In genomic region chr7:102208806-102209363, GRCm38 (mm10) we compare ENCODE assay signal across 9 mouse cellular contexts. TPM values are rescaled to one million over a fixed set of nuclear protein-coding genes. Genes with fewer than 3 reads are reported as not detected.
DNase-seq lines count a peak whose midpoint lies in the region; ATAC-seq and TF ChIP-seq lines count a peak whose summit lies in the region.
"Had no signal": no experiment of that assay in that cellular context is flagged by ENCODE, and none has a peak within 500 bp of the region (broad histone marks: within the 10 kb centered on the region; RNA-seq: fewer than 3 reads in every experiment).

No protein-coding gene starts in this region.

- WGBS in heart, embryonic 10.5 days, result 42% methylated on average over 4 of the region's 4 CpGs
- 58% methylated on average over 4 of the region's 4 CpGs for WGBS in forebrain, postnatal 0 days
- 39% methylated on average over 4 of the region's 4 CpGs for WGBS in liver, embryonic 16.5 days (ENCODE audit: insufficient replicate concordance)

- H3K27ac ChIP-seq in heart, embryonic 10.5 days, result peak overlapping the region; percentile 98
- H3K27ac ChIP-seq in forebrain, postnatal 0 days (ENCODE audit: low read depth, low read length), result no peak overlapping the region
- no peak overlapping the region; the same call in 1 of the 2 replicates for H3K27ac ChIP-seq in liver, embryonic 16.5 days (ENCODE audit: low read length)

- peaks cover 14% of the 10 kb centered on the region for H3K4me1 ChIP-seq in heart, embryonic 10.5 days
- peaks cover 61% of the 10 kb centered on the region for H3K4me1 ChIP-seq in E14TG2a.4 (replicated peaks; ENCODE audit: low read depth, low read length)
- no peaks in the 10 kb centered on the region for H3K4me1 ChIP-seq in forebrain, postnatal 0 days (ENCODE audit: insufficient read depth)
- H3K4me1 ChIP-seq in liver, embryonic 16.5 days (ENCODE audit: control insufficient read depth, low read depth, low read length), result peaks cover 22% of the 10 kb centered on the region

- H3K9ac ChIP-seq in forebrain, postnatal 0 days, result peak overlapping the region; percentile 84
- peak overlapping the region; percentile 89 for H3K9ac ChIP-seq in liver, embryonic 16.5 days (ENCODE audit: low read depth, low read length)

- H3K9me3 ChIP-seq in heart, embryonic 10.5 days, result no peaks in the 10 kb centered on the region
- H3K9me3 ChIP-seq in E14TG2a.4 (ENCODE audit: low read length), result no peaks in the 10 kb centered on the region
- no peaks in the 10 kb centered on the region for H3K9me3 ChIP-seq in forebrain, postnatal 0 days (ENCODE audit: low read length)
- H3K9me3 ChIP-seq in liver, embryonic 16.5 days (replicated peaks; ENCODE audit: control insufficient read depth, low read length), result no peaks in the 10 kb centered on the region

- peak overlapping the region; percentile 79 for H3K4me3 ChIP-seq in heart, embryonic 10.5 days
- peak overlapping the region; percentile 93 for H3K4me3 ChIP-seq in E14TG2a.4 (replicated peaks; ENCODE audit: low read length)
- H3K4me3 ChIP-seq in forebrain, postnatal 0 days (ENCODE audit: low read depth, low read length), result peak overlapping the region; percentile 81
- peak overlapping the region; percentile 76 for H3K4me3 ChIP-seq in liver, embryonic 16.5 days (ENCODE audit: low read depth, low read length)

- intact Hi-C loops in left cerebral cortex, postnatal 14 days (cut with DNase I), result no loop called here

- peaks cover 7% of the 10 kb centered on the region; the same call in 1 of the 2 replicates for H3K36me3 ChIP-seq in heart, embryonic 10.5 days
- peaks cover 32% of the 10 kb centered on the region for H3K36me3 ChIP-seq in E14TG2a.4 (ENCODE audit: insufficient read depth, low read length)
- no peaks in the 10 kb centered on the region for H3K36me3 ChIP-seq in forebrain, postnatal 0 days (ENCODE audit: insufficient read depth)
- H3K36me3 ChIP-seq in liver, embryonic 16.5 days (ENCODE audit: control insufficient read depth, insufficient read depth), result no peaks in the 10 kb centered on the region

- no peaks in the 10 kb centered on the region for H3K27me3 ChIP-seq in heart, embryonic 10.5 days (ENCODE audit: insufficient read depth, poor library complexity, severe bottlenecking)
- no peaks in the 10 kb centered on the region for H3K27me3 ChIP-seq in E14TG2a.4 (ENCODE audit: insufficient read depth, low read length)
- H3K27me3 ChIP-seq in forebrain, postnatal 0 days (ENCODE audit: insufficient read depth, low read length), result no peaks in the 10 kb centered on the region
- no peaks in the 10 kb centered on the region for H3K27me3 ChIP-seq in liver, embryonic 16.5 days (ENCODE audit: control insufficient read depth, insufficient read depth, low read depth, low read length)

- ATAC-seq in forebrain, postnatal 0 days, result no peak
- ATAC-seq in liver, embryonic 16.5 days (ENCODE audit: low read depth), result no peak

- no peak for DNase-seq in heart, embryonic 10.5 days (ENCODE audit: low spot score)
- DNase-seq in heart, adult 9 months (ENCODE audit: low spot score in 2 of 2), result no peak
- DNase-seq in forebrain, postnatal 0 days, result no peak
- no peak for DNase-seq in left cerebral cortex, postnatal 14 days (ENCODE audit: low spot score in 2 of 2)
- DNase-seq in retina, embryonic 14.5 days (ENCODE audit: low spot score), result no peak
- no peak for DNase-seq in B cell, adult 2 months
- DNase-seq: cerebellum, postnatal 36 days had no signal

- no peak for TF ChIP-seq CTCF in E14TG2a.4 (conservative IDR thresholded peaks at IDR 0.05; ENCODE audit: low read length)
- no peak for TF ChIP-seq CTCF in forebrain, postnatal 0 days (IDR thresholded peaks at IDR 0.05; ENCODE audit: low read depth)

- peak overlapping the region; percentile 64 for H3K4me2 ChIP-seq in forebrain, postnatal 0 days (ENCODE audit: low read depth)
- H3K4me2 ChIP-seq in liver, embryonic 16.5 days (ENCODE audit: low read depth, low read length), result peak overlapping the region; percentile 83

RNA-seq across cellular contexts. Expression of gene Nup98, which starts 1.1 kb away (rescaled TPM):
- polyA plus RNA-seq in heart, embryonic 10.5 days (2016; fragmentation: Nextera tagmentation; extraction: Ambion mirVana), result 36.6 and 36.7 TPM in 2 replicates
- 30.7 and 40.9 TPM in 2 replicates for total RNA-seq in forebrain, postnatal 0 days (2014; rRNA removed)
- 6.2 and 9.5 TPM in 2 replicates for polyA plus RNA-seq in forebrain, postnatal 0 days (2015; fragmentation: Nextera tagmentation; extraction: Ambion mirVana)
- polyA plus RNA-seq in liver, embryonic 16.5 days (2015; fragmentation: Nextera tagmentation; extraction: Ambion mirVana), result 14.0 and 14.5 TPM in 2 replicates
- total RNA-seq in left cerebral cortex, postnatal 14 days (2021), result 10 to 100 TPM; 32.2 to 37.2 TPM

RNA-seq across cellular contexts. Expression of gene Pgap2, which starts 1.1 kb away (rescaled TPM):
- polyA plus RNA-seq in heart, embryonic 10.5 days (2016; fragmentation: Nextera tagmentation; extraction: Ambion mirVana), result 49.0 and 54.0 TPM in 2 replicates
- 35.9 and 38.2 TPM in 2 replicates for total RNA-seq in forebrain, postnatal 0 days (2014; rRNA removed)
- polyA plus RNA-seq in forebrain, postnatal 0 days (2015; fragmentation: Nextera tagmentation; extraction: Ambion mirVana), result 41.8 and 50.8 TPM in 2 replicates
- 24.8 and 25.2 TPM in 2 replicates for polyA plus RNA-seq in liver, embryonic 16.5 days (2015; fragmentation: Nextera tagmentation; extraction: Ambion mirVana)
- 10 to 100 TPM; 26.3 to 27.6 TPM for total RNA-seq in left cerebral cortex, postnatal 14 days (2021)

RNA-seq across cellular contexts. Expression of gene Rhog, which starts 47.0 kb away (rescaled TPM):
- 42.8 and 48.9 TPM in 2 replicates for polyA plus RNA-seq in heart, embryonic 10.5 days (2016; fragmentation: Nextera tagmentation; extraction: Ambion mirVana)
- 5.7 and 7.0 TPM in 2 replicates for total RNA-seq in forebrain, postnatal 0 days (2014; rRNA removed)
- polyA plus RNA-seq in forebrain, postnatal 0 days (2015; fragmentation: Nextera tagmentation; extraction: Ambion mirVana), result 14.4 and 15.5 TPM in 2 replicates
- 49.5 and 56.3 TPM in 2 replicates for polyA plus RNA-seq in liver, embryonic 16.5 days (2015; fragmentation: Nextera tagmentation; extraction: Ambion mirVana)
- 10 to 100 TPM; 19.5 to 26.0 TPM for total RNA-seq in left cerebral cortex, postnatal 14 days (2021)

RNA-seq across cellular contexts. Expression of gene Stim1, which starts 58.7 kb away (rescaled TPM):
- 15.1 and 16.6 TPM in 2 replicates for polyA plus RNA-seq in heart, embryonic 10.5 days (2016; fragmentation: Nextera tagmentation; extraction: Ambion mirVana)
- total RNA-seq in forebrain, postnatal 0 days (2014; rRNA removed), result 21.2 and 30.5 TPM in 2 replicates
- 12.1 and 15.5 TPM in 2 replicates for polyA plus RNA-seq in forebrain, postnatal 0 days (2015; fragmentation: Nextera tagmentation; extraction: Ambion mirVana)
- polyA plus RNA-seq in liver, embryonic 16.5 days (2015; fragmentation: Nextera tagmentation; extraction: Ambion mirVana), result 15.8 and 16.2 TPM in 2 replicates
- total RNA-seq in left cerebral cortex, postnatal 14 days (2021), result 10 to 100 TPM; 84.7 to 88.7 TPM
